Comparison of ENCODE assay signal across 14 mouse cellular contexts in the genomic region with DNA sequence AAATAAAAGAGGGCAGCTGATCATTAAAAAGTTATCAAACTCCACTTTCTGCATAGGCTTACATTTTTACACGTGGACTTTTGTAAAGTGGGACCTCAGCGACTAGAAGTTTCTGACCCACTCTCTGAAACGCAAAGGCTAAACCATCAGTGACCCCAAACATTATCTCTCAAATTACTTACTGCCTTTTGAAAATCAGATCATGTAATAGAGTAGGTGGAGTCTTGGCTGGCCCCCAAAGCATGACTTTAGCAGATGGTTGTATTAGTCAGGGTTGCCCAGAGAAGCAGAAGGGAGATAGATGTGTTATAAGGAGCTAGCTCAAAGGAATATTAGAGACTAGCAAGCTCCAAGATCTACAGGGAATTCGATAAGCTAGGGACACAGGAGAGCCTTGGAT.
DNase-seq lines count a peak whose midpoint lies in the region; ATAC-seq and TF ChIP-seq lines count a peak whose summit lies in the region.
"Had no signal": no experiment of that assay in that cellular context is flagged by ENCODE, and none has a peak within 500 bp of the region (broad histone marks: within the 10 kb centered on the region; RNA-seq: fewer than 3 reads in every experiment).

No protein-coding gene starts in this region.

- peaks cover 20% of the 10 kb centered on the region for H3K4me1 ChIP-seq in limb, embryonic 14.5 days (ENCODE audit: control insufficient read depth, insufficient read depth, low read length)
- peaks cover 18% of the 10 kb centered on the region for H3K4me1 ChIP-seq in limb, embryonic 10.5 days
- H3K4me1 ChIP-seq in kidney, adult 2 months (ENCODE audit: control insufficient read depth, insufficient read depth, low read length) = peaks cover 5% of the 10 kb centered on the region; the same call in 1 of the 2 replicates

- H3K36me3 ChIP-seq in limb, embryonic 14.5 days (ENCODE audit: control insufficient read depth, insufficient read depth, low read length) = no peaks in the 10 kb centered on the region
- no peaks in the 10 kb centered on the region for H3K36me3 ChIP-seq in limb, embryonic 10.5 days
- H3K36me3 ChIP-seq in kidney, adult 2 months (ENCODE audit: control insufficient read depth, insufficient read depth, low read length) = no peaks in the 10 kb centered on the region
- H3K36me3 ChIP-seq: heart, embryonic 12.5 days; midbrain, embryonic 12.5 days had no signal

- TF ChIP-seq POLR2A in limb, embryonic 14.5 days (IDR thresholded peaks at IDR 0.05; ENCODE audit: borderline replicate concordance, extremely low read depth, insufficient read depth, insufficient read length) = no peak
- no peak for TF ChIP-seq POLR2A in kidney, adult 2 months (IDR thresholded peaks at IDR 0.05; ENCODE audit: low read depth, low read length)

- no peaks in the 10 kb centered on the region for H3K9me3 ChIP-seq in limb, embryonic 14.5 days (ENCODE audit: control insufficient read depth, low read length)
- no peaks in the 10 kb centered on the region for H3K9me3 ChIP-seq in limb, embryonic 10.5 days (replicated peaks)
- H3K9me3 ChIP-seq: heart, embryonic 12.5 days; midbrain, embryonic 12.5 days had no signal

- peak; percentile 29 for DNase-seq in cerebellum, adult 8-10 months
- DNase-seq in limb, embryonic 14.5 days (ENCODE audit: low spot score) = peak; percentile 32
- no peak for DNase-seq in limb, embryonic 10.5 days (ENCODE audit: low spot score)
- DNase-seq in cerebellum, adult 9-11 months = peak; percentile 34
- DNase-seq in skeletal muscle tissue, adult 2 months (ENCODE audit: low read depth, low spot score) = peak; percentile 42
- DNase-seq in kidney, adult 2 months = no peak
- DNase-seq: kidney, postnatal 25 days; lung, postnatal 36 days had no signal

- TF ChIP-seq CTCF in kidney, adult 2 months (conservative IDR thresholded peaks at IDR 0.05; ENCODE audit: insufficient read depth, insufficient read length, low read depth, low read length) = no peak

- H3K9ac ChIP-seq in limb, embryonic 14.5 days (ENCODE audit: low read depth, low read length, severe bottlenecking) = no peak overlapping the region
- H3K9ac ChIP-seq: heart, embryonic 12.5 days; midbrain, embryonic 12.5 days had no signal

- H3K27me3 ChIP-seq in limb, embryonic 14.5 days (ENCODE audit: control insufficient read depth, insufficient read depth, low read length) = no peaks in the 10 kb centered on the region
- no peaks in the 10 kb centered on the region for H3K27me3 ChIP-seq in limb, embryonic 10.5 days (ENCODE audit: low read depth, poor library complexity, severe bottlenecking)
- no peaks in the 10 kb centered on the region for H3K27me3 ChIP-seq in kidney, adult 2 months (replicated peaks; ENCODE audit: control insufficient read depth, insufficient read depth, low read length)
- H3K27me3 ChIP-seq: heart, embryonic 12.5 days had no signal

- WGBS in limb, embryonic 14.5 days = 58% methylated on average over 4 of the region's 4 CpGs
- WGBS in limb, embryonic 10.5 days = 86% methylated on average over 4 of the region's 4 CpGs
- 77% methylated on average over 4 of the region's 4 CpGs for WGBS in kidney, adult 2 months

- ATAC-seq in cerebellum, adult (ENCODE audit: insufficient number of reproducible peaks, low FRiP score, low TSS enrichment) = no peak
- no peak for ATAC-seq in limb, embryonic 14.5 days (ENCODE audit: low FRiP score, low read depth)
- ATAC-seq: activated CD4-positive, CD25-positive, alpha-beta regulatory T cell, adult 4 months; intestine, embryonic 16.5 days had no signal

- H3K4me2 ChIP-seq in limb, embryonic 14.5 days (replicated peaks; ENCODE audit: low read depth, low read length, severe bottlenecking) = no peak overlapping the region
- H3K4me2 ChIP-seq: heart, embryonic 12.5 days; liver, embryonic 11.5 days; midbrain, embryonic 12.5 days had no signal

- no peak overlapping the region for H3K27ac ChIP-seq in limb, embryonic 14.5 days (replicated peaks; ENCODE audit: low read depth, low read length)
- H3K27ac ChIP-seq in limb, embryonic 10.5 days = no peak overlapping the region
- no peak overlapping the region for H3K27ac ChIP-seq in kidney, adult 2 months (ENCODE audit: insufficient read depth, low read depth, low read length)
- H3K27ac ChIP-seq: midbrain, embryonic 12.5 days had no signal

- no peak overlapping the region for H3K4me3 ChIP-seq in limb, embryonic 14.5 days (replicated peaks; ENCODE audit: low read length)
- H3K4me3 ChIP-seq in limb, embryonic 10.5 days = no peak overlapping the region
- H3K4me3 ChIP-seq in kidney, adult 2 months (ENCODE audit: insufficient read depth, low read depth, low read length) = no peak overlapping the region
- H3K4me3 ChIP-seq: heart, embryonic 12.5 days; midbrain, embryonic 12.5 days had no signal

Comparison
In these comparisons a context has a peak if more than half of its experiments do, and no peak if none do; other contexts are left out.
1. DNase-seq: peak in cerebellum, adult 8-10 months (single experiment), limb, embryonic 14.5 days (single experiment), cerebellum, adult 9-11 months (single experiment) and skeletal muscle tissue, adult 2 months (single experiment); none in limb, embryonic 10.5 days (single experiment) and kidney, adult 2 months (single experiment).